Mouse (Mus musculus) gastrocnemius, postnatal 25 days (tissue): ENCODE results near the gene Ube2b. TPM values are rescaled to one million over a fixed set of nuclear protein-coding genes. Genes with fewer than 3 reads are reported as not detected.

Experiments used
- DNase-seq: peaks from one replicate; pipeline ENCODE4 v3.0.0; 2022
- long read RNA-seq, 2 experiments: library from polyadenylated mRNA; stranded (forward); transcript quantifications; one replicate each; pipeline ENCODE4 v2.0.0; 2021
- total RNA-seq, 2 experiments: library from RNA; stranded (reverse); gene quantifications; 1 replicate in 1 of 2; 2 replicates in 1 of 2; pipeline ENCODE4 v1.2.3; 2021

The Ube2b gene
- total RNA-seq: 100 to 1,000 TPM; 347 to 366 TPM
- long read RNA-seq, experiment 1, transcript Ube2b-202 (7 exons, 585 nt): minor isoform, 36 of 283 reads
- long read RNA-seq, experiment 1, transcript Ube2b-201 (6 exons, 1,792 nt): major isoform, 235 of 283 reads
- long read RNA-seq, experiment 1, partial matches to known transcripts: 3 of 283 reads
- long read RNA-seq, experiment 1, other reads (novel, unspliced or antisense): 9 of 283 reads
- long read RNA-seq, experiment 2, transcript Ube2b-201 (6 exons, 1,792 nt): major isoform, 203 of 277 reads
- long read RNA-seq, experiment 2, transcript Ube2b-202 (7 exons, 585 nt): minor isoform, 30 of 277 reads
- long read RNA-seq, experiment 2, partial matches to known transcripts: 7 of 277 reads
- long read RNA-seq, experiment 2, other reads (novel, unspliced or antisense): 37 of 277 reads

GRCm38 (mm10) chr11:52000290-52000962, at the start of gene Ube2b:
Gene Ube2b, minus strand, starts transcription at chr11:52000762.
- DNase-seq: peak; percentile 96

- no peak for DNase-seq
Observed at GRCm38 (mm10) chr11:52046446-52047165, 46.0 kb upstream of the Ube2b start.

GRCm38 (mm10) chr11:52044156-52044555, 43.6 kb upstream of the Ube2b start:
- no peak for DNase-seq

- no peak for DNase-seq
Observed at GRCm38 (mm10) chr11:52043224-52043623, 42.7 kb upstream of the Ube2b start.

GRCm38 (mm10) chr11:52037659-52038058, 37.1 kb upstream of the Ube2b start:
- no peak for DNase-seq

GRCm38 (mm10) chr11:52035905-52036304, 35.3 kb upstream of the Ube2b start:
- DNase-seq: no peak

- DNase-seq: no peak
Observed at GRCm38 (mm10) chr11:52033953-52034352, 33.4 kb upstream of the Ube2b start.

GRCm38 (mm10) chr11:52032356-52032755, 31.8 kb upstream of the Ube2b start:
- DNase-seq: no peak

- DNase-seq: no peak
Observed at GRCm38 (mm10) chr11:52018217-52018616, 17.7 kb upstream of the Ube2b start.

GRCm38 (mm10) chr11:52011541-52011940, 11.0 kb upstream of the Ube2b start:
- DNase-seq: no peak

GRCm38 (mm10) chr11:52011011-52011410, 10.4 kb upstream of the Ube2b start:
- DNase-seq: no peak

GRCm38 (mm10) chr11:52005586-52005985, 5.0 kb upstream of the Ube2b start:
- no peak for DNase-seq

- DNase-seq: peak; percentile 96
Observed at GRCm38 (mm10) chr11:52003772-52004528, 3.4 kb upstream of the Ube2b start, which contains the start of gene Cdkl3. Gene Cdkl3, plus strand, starts transcription at chr11:52004221.

GRCm38 (mm10) chr11:52003505-52003771, 2.9 kb upstream of the Ube2b start:
- no peak for DNase-seq

GRCm38 (mm10) chr11:52002842-52003504, 2.4 kb upstream of the Ube2b start:
- DNase-seq: no peak

- no peak for DNase-seq
Observed at GRCm38 (mm10) chr11:52001861-52002260, 1.3 kb upstream of the Ube2b start.

GRCm38 (mm10) chr11:52001341-52001740, 779 bp upstream of the Ube2b start:
- DNase-seq: no peak

GRCm38 (mm10) chr11:51999611-52000289, 812 bp downstream of the Ube2b start:
- DNase-seq: peak; percentile 88

- peak; percentile 52 for DNase-seq
Observed at GRCm38 (mm10) chr11:51971644-51972043, 28.9 kb downstream of the Ube2b start.

- no peak for DNase-seq
Observed at GRCm38 (mm10) chr11:51969511-51969910, 31.1 kb downstream of the Ube2b start.

- no peak for DNase-seq
Observed at GRCm38 (mm10) chr11:51968896-51969295, 31.7 kb downstream of the Ube2b start.
